Mouse (Mus musculus): ENCODE data around the gene Slc25a33. TPM values are rescaled to one million over a fixed set of nuclear protein-coding genes. Genes with fewer than 3 reads are reported as not detected.

Slc25a33 gene
- polyA plus RNA-seq, 1 experiment from 2014 or later = 38.2 TPM

DNA sequence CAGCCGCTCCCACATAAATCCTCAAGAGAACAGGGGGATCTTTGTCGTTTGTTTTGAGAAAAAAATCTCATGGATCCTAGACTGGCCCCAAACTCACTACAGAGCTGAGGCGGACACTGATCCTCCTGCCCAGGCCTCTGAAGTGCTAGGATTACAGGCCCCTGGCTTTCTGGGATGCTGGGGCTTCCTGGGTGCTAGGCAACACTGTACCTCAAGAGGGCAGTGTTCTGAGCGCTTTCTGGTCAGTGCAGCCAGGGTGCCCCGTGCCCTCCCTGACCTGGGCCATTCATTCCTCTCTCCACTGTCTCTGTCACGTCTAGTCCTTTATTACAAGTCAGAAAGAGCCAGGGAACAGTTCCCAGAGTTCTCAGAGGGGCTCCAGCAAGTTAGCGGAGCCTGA is 62.1 kb downstream of the Slc25a33 start:
- no peaks in the 10 kb centered on the region for H3K9me3 ChIP-seq (ENCODE audit: control insufficient read depth, low read length)
- peaks cover 25% of the 10 kb centered on the region for H3K36me3 ChIP-seq (replicated peaks; ENCODE audit: control insufficient read depth, insufficient read depth)
- H3K4me2 ChIP-seq (replicated peaks) = no peak overlapping the region
- no peak for DNase-seq (ENCODE audit: low spot score)
- 19% methylated on average over 7 of the region's 7 CpGs for WGBS
- no peaks in the 10 kb centered on the region for H3K27me3 ChIP-seq (ENCODE audit: control insufficient read depth, insufficient read depth, low read length)
- H3K9ac ChIP-seq = no peak overlapping the region
- no peak overlapping the region for H3K4me3 ChIP-seq (replicated peaks; ENCODE audit: low read length)
- no peak overlapping the region for H3K27ac ChIP-seq
- H3K4me1 ChIP-seq (replicated peaks; ENCODE audit: control insufficient read depth, insufficient read depth, low read length) = no peaks in the 10 kb centered on the region
- ATAC-seq (ENCODE audit: low FRiP score) = 0 out of 2 replicates have a peak, but pooled peaks have one; percentile 22

DNA sequence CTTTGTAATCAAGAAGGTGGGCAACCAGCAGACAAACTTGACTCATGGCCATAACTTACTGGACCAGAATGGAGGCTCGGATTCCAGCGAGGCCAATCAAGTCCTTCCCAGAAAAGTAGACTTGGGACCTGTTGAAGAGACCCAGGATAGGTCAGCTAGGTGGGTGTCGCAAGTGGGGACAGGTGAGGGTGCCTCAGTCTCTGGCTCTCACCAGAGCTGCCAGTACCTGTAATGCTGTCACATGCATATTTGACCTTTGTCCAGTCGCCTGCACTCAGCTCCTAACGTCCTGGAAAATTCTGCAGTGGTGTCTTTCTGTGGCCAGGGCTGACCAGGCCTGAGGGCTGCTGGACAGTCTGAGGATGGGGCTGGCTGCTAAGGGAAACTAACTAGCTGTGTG is 62.6 kb downstream of the Slc25a33 start:
- Histone ChIP-seq H3K4me2 (replicated peaks) (no peak overlapping the region), H3K9me3 (ENCODE audit: control insufficient read depth, low read length) (no peaks in the 10 kb centered on the region), H3K36me3 (replicated peaks; ENCODE audit: control insufficient read depth, insufficient read depth) (peaks cover 21% of the 10 kb centered on the region), H3K4me1 (replicated peaks; ENCODE audit: control insufficient read depth, insufficient read depth, low read length) (no peaks in the 10 kb centered on the region), H3K27ac (no peak overlapping the region), H3K9ac (no peak overlapping the region), H3K27me3 (ENCODE audit: control insufficient read depth, insufficient read depth, low read length) (no peaks in the 10 kb centered on the region), H3K4me3 (replicated peaks; ENCODE audit: low read length) (no peak overlapping the region)
- no peak for ATAC-seq (ENCODE audit: low FRiP score)
- DNase-seq (ENCODE audit: low spot score) = no peak
- 91% methylated on average over 5 of the region's 5 CpGs for WGBS

DNA sequence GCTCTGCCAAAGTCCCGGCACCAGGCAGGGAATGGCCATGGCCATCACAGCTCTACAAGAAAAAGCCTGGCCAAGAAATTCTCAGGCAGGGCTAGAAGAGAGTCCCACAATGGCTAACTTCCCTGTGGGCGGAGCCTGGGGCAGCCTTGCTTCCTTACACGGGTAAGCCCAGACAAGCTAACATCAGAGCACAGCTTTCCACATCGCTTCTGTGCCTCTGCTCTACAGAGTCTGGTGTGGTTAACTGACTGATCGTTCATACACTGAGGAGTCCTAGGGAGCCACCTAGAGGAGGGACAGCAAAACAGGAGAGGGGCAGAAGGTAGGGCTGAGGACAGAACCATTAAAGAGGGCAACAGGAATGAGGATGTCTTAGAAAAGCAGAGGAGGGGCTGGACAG is 63.6 kb downstream of the Slc25a33 start:
- H3K9ac ChIP-seq = no peak overlapping the region
- no peak for DNase-seq (ENCODE audit: low spot score)

DNA sequence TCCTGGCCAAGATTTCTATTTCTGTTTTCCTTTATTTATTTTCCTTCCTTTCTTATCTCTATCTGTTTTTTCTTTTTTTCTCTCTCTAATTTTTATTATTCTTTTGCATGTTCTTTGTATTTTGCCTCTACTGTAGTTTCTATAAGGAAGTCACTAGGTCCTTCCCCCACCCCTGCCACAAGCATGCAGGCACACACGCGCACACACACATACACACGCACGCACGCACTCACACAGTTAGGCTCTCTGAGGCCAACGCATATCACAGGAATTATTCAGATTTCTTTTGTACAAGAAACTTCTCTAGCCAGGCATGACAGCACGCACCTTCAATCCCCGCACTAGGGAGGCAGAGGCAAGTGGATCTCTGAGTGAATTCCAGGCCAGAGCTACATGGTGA is 68.1 kb downstream of the Slc25a33 start:
- Histone ChIP-seq H3K4me3 (replicated peaks; ENCODE audit: low read length) (no peak overlapping the region), H3K27me3 (ENCODE audit: control insufficient read depth, insufficient read depth, low read length) (no peaks in the 10 kb centered on the region), H3K27ac (no peak overlapping the region), H3K4me1 (replicated peaks; ENCODE audit: control insufficient read depth, insufficient read depth, low read length) (no peaks in the 10 kb centered on the region), H3K4me2 (replicated peaks) (no peak overlapping the region), H3K36me3 (replicated peaks; ENCODE audit: control insufficient read depth, insufficient read depth) (no peaks in the 10 kb centered on the region), H3K9ac (no peak overlapping the region), H3K9me3 (ENCODE audit: control insufficient read depth, low read length) (no peaks in the 10 kb centered on the region)
- ATAC-seq (ENCODE audit: low FRiP score) = no peak
- DNase-seq (ENCODE audit: low spot score) = no peak
- whole genome bisulfite sequencing = 91% methylated on average over 8 of the region's 8 CpGs

More for the DNA sequence above, 63.6 kb downstream of the Slc25a33 start:
- H3K4me1 ChIP-seq (replicated peaks; ENCODE audit: control insufficient read depth, insufficient read depth, low read length) = no peaks in the 10 kb centered on the region
- H3K4me2 ChIP-seq (replicated peaks) = no peak overlapping the region
- H3K4me3 ChIP-seq (replicated peaks; ENCODE audit: low read length) = no peak overlapping the region
- H3K27me3 ChIP-seq (ENCODE audit: control insufficient read depth, insufficient read depth, low read length) = no peaks in the 10 kb centered on the region
- peaks cover 11% of the 10 kb centered on the region for H3K36me3 ChIP-seq (replicated peaks; ENCODE audit: control insufficient read depth, insufficient read depth)
- no peaks in the 10 kb centered on the region for H3K9me3 ChIP-seq (ENCODE audit: control insufficient read depth, low read length)
- whole genome bisulfite sequencing = 19% methylated on average over 5 of the region's 5 CpGs
- peak; percentile 57 for ATAC-seq (ENCODE audit: low FRiP score)
- no peak overlapping the region for H3K27ac ChIP-seq

DNA sequence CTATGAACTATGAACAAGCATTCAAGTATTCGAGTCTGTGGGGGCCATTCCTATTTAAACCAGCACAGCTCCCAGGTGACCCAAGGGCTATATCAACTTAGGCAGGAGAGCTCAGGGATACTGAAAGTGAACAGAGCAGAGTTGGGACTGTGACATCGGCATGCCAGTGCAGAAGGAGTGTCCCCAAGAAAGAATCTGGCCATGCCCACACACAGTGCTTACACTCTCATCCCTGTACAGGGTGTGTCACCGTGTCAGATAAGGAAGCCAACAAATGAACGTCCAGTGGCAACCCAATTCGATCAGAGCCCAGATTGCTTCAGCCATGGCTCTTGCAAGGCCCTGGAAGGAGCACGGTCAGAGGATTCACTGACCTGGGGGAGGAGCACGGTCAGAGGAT is 68.8 kb downstream of the Slc25a33 start:
- Histone ChIP-seq H3K36me3 (replicated peaks; ENCODE audit: control insufficient read depth, insufficient read depth) (no peaks in the 10 kb centered on the region), H3K27ac (no peak overlapping the region), H3K4me3 (replicated peaks; ENCODE audit: low read length) (no peak overlapping the region), H3K4me1 (replicated peaks; ENCODE audit: control insufficient read depth, insufficient read depth, low read length) (no peaks in the 10 kb centered on the region), H3K9ac (no peak overlapping the region), H3K27me3 (ENCODE audit: control insufficient read depth, insufficient read depth, low read length) (no peaks in the 10 kb centered on the region), H3K9me3 (ENCODE audit: control insufficient read depth, low read length) (no peaks in the 10 kb centered on the region), H3K4me2 (replicated peaks) (no peak overlapping the region)
- 85% methylated on average over 7 of the region's 7 CpGs for WGBS
- ATAC-seq (ENCODE audit: low FRiP score) = no peak
- DNase-seq (ENCODE audit: low spot score) = no peak

DNA sequence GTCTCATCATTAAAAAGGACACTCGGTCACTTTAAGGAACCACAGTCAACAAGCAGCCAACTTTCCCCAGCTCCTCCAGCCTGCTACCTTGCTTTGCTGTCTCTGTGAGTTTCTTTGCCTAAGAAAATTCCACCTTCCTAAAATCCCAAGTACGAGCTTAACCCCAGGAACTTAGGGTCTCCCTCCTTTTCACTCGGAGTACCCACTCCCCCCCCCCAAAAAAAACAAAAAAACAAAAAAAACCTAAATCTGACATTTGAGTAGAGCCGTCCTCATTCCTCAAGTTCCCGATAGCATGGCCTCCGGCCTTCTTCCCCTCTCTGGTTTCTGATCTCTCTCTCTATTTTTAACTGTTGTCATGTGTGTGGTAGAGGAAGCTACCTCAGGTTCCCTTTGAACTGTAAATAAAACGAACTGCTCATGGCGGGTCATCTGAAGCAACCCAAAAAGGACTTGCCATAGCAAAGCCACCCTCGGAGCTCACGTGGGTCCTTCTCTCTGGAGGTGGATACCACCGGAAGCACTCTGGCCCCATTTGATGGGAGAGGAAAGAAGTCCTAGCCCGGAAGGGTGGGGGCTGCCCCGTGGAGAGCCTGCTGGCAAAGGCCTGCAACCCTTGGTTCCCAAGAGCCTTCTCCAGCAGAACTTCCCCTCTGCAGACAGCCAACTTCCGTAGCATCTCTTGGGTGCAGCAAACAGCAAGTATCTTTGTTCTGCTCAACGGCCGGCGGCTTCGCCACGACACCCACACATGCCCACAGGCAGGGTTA is 71.7 kb downstream of the Slc25a33 start, which contains the start of gene Pik3cd:
Gene Pik3cd, minus strand, starts transcription at position 362 of the 770 bp plus-strand sequence.
- Histone ChIP-seq H3K36me3 (replicated peaks; ENCODE audit: control insufficient read depth, insufficient read depth) (no peaks in the 10 kb centered on the region), H3K9me3 (ENCODE audit: control insufficient read depth, low read length) (no peaks in the 10 kb centered on the region), H3K9ac (no peak within 1 kb of the TSS), H3K4me1 (replicated peaks; ENCODE audit: control insufficient read depth, insufficient read depth, low read length) (0 out of 2 replicates have a peak, but pooled peaks cover 8% of the 10 kb centered on the region), H3K4me3 (replicated peaks; ENCODE audit: low read length) (no peak within 1 kb of the TSS), H3K4me2 (replicated peaks) (no peak within 1 kb of the TSS), H3K27ac (no peak within 1 kb of the TSS), H3K27me3 (ENCODE audit: control insufficient read depth, insufficient read depth, low read length) (peaks cover 10% of the 10 kb centered on the region)
- DNase-seq (ENCODE audit: low spot score) = no peak
- WGBS = 75% methylated on average over 19 of the region's 19 CpGs
- ATAC-seq (ENCODE audit: low FRiP score) = no peak

DNA sequence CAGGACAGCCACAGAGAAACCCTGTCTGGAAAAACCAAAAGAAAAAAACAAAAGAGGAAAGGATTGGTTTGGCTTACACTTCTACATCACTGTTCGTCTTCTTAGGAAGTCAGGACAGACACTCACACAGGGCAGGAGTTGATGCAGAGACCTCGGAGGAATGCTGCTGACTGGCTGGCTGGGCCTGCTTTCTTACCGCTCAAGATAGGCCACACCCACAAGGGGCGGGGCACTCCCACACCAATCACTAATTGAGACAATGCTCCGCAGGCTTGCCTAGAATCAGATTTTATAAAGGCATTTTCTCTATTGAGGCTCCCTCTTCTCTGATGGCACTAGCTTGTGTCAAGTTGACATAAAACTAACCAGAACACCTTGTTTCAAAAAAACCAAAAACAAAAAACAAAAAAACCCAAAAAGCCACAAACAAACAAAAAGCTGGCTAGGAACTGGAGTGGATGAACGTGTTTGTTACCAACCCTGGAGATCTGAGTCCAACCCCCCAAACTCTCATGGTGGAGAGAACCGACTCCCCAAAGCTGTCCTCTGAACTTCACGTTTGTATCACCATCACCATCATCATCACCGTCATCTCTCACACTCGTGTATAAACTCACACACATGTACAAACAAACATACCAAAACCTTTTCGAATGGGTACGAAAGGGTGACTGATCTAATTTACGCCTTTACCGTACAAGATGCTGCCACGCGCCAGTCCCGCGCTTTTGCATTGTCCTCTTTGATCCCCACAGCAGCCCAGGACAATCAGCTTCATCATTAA is 72.5 kb downstream of the Slc25a33 start:
- Histone ChIP-seq H3K4me2 (replicated peaks) (no peak overlapping the region), H3K4me1 (replicated peaks; ENCODE audit: control insufficient read depth, insufficient read depth, low read length) (0 out of 2 replicates have a peak, but pooled peaks cover 10% of the 10 kb centered on the region), H3K4me3 (replicated peaks; ENCODE audit: low read length) (no peak overlapping the region), H3K9me3 (ENCODE audit: control insufficient read depth, low read length) (no peaks in the 10 kb centered on the region), H3K36me3 (replicated peaks; ENCODE audit: control insufficient read depth, insufficient read depth) (no peaks in the 10 kb centered on the region), H3K9ac (no peak overlapping the region), H3K27me3 (ENCODE audit: control insufficient read depth, insufficient read depth, low read length) (peaks cover 17% of the 10 kb centered on the region), H3K27ac (no peak overlapping the region)
- no peak for ATAC-seq (ENCODE audit: low FRiP score)
- no peak for DNase-seq (ENCODE audit: low spot score)
- 63% methylated on average over 18 of the region's 18 CpGs for WGBS

DNA sequence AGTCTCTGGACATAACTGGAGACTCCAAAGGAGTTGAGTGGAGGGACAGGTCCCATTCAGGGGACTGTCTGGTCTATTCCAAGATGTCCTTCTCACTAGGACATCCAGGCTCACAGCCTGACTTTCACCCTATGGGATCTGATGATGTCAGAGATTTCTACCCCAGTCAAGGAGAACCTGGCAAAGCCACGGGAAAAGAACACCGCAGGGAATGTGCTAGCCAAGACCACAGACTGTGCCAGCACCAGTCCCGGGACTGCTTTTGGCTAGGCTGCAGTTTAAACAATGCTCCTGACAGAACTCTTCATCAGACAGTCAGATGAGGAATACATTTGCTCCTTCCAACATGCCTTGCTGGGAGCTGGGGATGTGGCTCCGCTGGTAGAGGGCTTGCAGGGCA is 74.1 kb downstream of the Slc25a33 start:
- Histone ChIP-seq H3K4me1 (replicated peaks; ENCODE audit: control insufficient read depth, insufficient read depth, low read length) (0 out of 2 replicates have a peak, but pooled peaks cover 17% of the 10 kb centered on the region), H3K9me3 (ENCODE audit: control insufficient read depth, low read length) (no peaks in the 10 kb centered on the region), H3K27ac (no peak overlapping the region), H3K4me2 (replicated peaks) (no peak overlapping the region), H3K4me3 (replicated peaks; ENCODE audit: low read length) (no peak overlapping the region), H3K9ac (no peak overlapping the region), H3K36me3 (replicated peaks; ENCODE audit: control insufficient read depth, insufficient read depth) (no peaks in the 10 kb centered on the region), H3K27me3 (ENCODE audit: control insufficient read depth, insufficient read depth, low read length) (peaks cover 19% of the 10 kb centered on the region)
- 80% methylated on average over 4 of the region's 4 CpGs for WGBS
- ATAC-seq (ENCODE audit: low FRiP score) (no peak), DNase-seq (ENCODE audit: low spot score) (no peak)

DNA sequence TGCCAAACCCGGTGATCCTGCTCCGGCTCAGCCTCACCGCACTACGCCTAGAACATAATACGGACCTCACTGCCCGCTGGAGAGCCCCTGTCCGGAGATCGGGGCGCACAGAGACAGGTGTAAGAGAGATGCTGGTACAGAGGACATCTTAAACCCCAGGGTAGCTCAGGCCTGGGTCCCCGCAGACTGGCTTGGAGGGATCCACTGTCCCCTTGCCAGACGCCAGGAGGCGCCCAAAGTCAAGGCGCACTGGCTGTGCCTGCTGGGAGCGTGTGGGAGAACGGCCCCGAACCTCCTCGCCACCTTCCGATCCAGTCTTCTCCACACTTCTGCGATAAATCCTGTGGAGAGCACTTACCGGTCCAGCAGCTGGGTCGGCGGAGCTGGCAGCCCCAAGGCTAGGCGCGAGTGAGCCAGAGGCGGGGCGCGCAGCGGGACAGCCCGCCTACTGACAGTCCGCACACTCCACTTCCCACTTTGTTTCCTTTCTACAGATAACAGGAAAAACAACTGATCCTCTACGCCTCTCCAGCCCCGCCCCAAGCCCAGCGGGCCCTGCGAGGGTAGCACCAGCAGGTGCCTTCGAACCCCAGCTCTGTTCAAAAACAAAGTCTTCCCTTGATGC is 75.8 kb downstream of the Slc25a33 start:
- Histone ChIP-seq H3K27me3 (ENCODE audit: control insufficient read depth, insufficient read depth, low read length) (peaks cover 19% of the 10 kb centered on the region), H3K9ac (peak overlapping the region; percentile 40), H3K4me3 (replicated peaks; ENCODE audit: low read length) (peak overlapping the region; percentile 31), H3K9me3 (ENCODE audit: control insufficient read depth, low read length) (no peaks in the 10 kb centered on the region), H3K4me1 (replicated peaks; ENCODE audit: control insufficient read depth, insufficient read depth, low read length) (0 out of 2 replicates have a peak, but pooled peaks cover 17% of the 10 kb centered on the region), H3K4me2 (replicated peaks) (peak overlapping the region; percentile 56), H3K27ac (no peak overlapping the region), H3K36me3 (replicated peaks; ENCODE audit: control insufficient read depth, insufficient read depth) (no peaks in the 10 kb centered on the region)
- ATAC-seq (ENCODE audit: low FRiP score) (peak; percentile 46; the same call in 1 of the 2 replicates), DNase-seq (ENCODE audit: low spot score) (peak; percentile 52)
- WGBS = under 1% methylated on average over 35 of the region's 35 CpGs

Data from hindbrain, embryonic 14.5 days (tissue).